Mouse (Mus musculus) heart, embryonic 16.5 days (tissue): ENCODE data around the gene Mdfic. TPM values are rescaled to one million over a fixed set of nuclear protein-coding genes. Genes with fewer than 3 reads are reported as not detected.
A peak's percentile ranks its signal among the peaks of the same experiment; 100 is the strongest.
"Not testable (repeated sequence)": the region's sequence is repeated elsewhere in the genome, so short reads cannot be mapped to it uniquely, and the experiment has no call there.

ENCODE experiments used
- ATAC-seq: fragments of 200-750 bp; cut with Nextera tagmentation; replicated peaks from 2 replicates; pipeline ENCODE4 v1.8.0; 2017; ENCODE audit warnings: moderate number of reproducible peaks; ENCODE audit not compliant: insufficient read depth, low FRiP score; ENCODE audit errors: extremely low read depth
- H3K27ac ChIP-seq: fragments of 300-500 bp; sonication (generic); 2 replicates; pipeline ENCODE4 v1.5.1; 2014; ENCODE audit warnings: mild to moderate bottlenecking, low read length, control low read depth, moderate library complexity
- H3K27me3 ChIP-seq: fragments of 300-500 bp; sonication (generic); 2 replicates; pipeline ENCODE4 v1.6.1; 2014; ENCODE audit warnings: low read length, mixed read lengths; ENCODE audit not compliant: control insufficient read depth, insufficient read depth
- H3K36me3 ChIP-seq: fragments of 300-500 bp; sonication (generic); 2 replicates; pipeline ENCODE4 v1.6.1; 2014; ENCODE audit not compliant: control insufficient read depth, insufficient read depth
- H3K4me1 ChIP-seq: fragments of 300-500 bp; sonication (generic); 2 replicates; pipeline ENCODE4 v1.6.1; 2014; ENCODE audit warnings: low read length, mixed read lengths; ENCODE audit not compliant: control insufficient read depth, insufficient read depth
- H3K4me2 ChIP-seq: fragments of 300-500 bp; sonication (generic); 2 replicates; pipeline ENCODE4 v1.6.1; 2014; ENCODE audit warnings: low read depth, mild to moderate bottlenecking, control low read depth, low read length
- H3K4me3 ChIP-seq: fragments of 300-500 bp; sonication (generic); 2 replicates; pipeline ENCODE4 v1.5.1; 2014; ENCODE audit warnings: mild to moderate bottlenecking, control low read depth, low read length
- H3K9ac ChIP-seq: fragments of 300-500 bp; sonication (generic); 2 replicates; pipeline ENCODE4 v1.6.1; 2014; ENCODE audit warnings: low read length, control low read depth
- H3K9me3 ChIP-seq: fragments of 300-500 bp; sonication (generic); replicated peaks from 2 replicates; pipeline ENCODE4 v1.6.1; 2016; ENCODE audit warnings: low read length; ENCODE audit not compliant: control insufficient read depth
- WGBS: fragments of 180-500 bp; shearing (Covaris S2); extraction: QIAGEN DNeasy Blood & Tissue Kit; methylation state at CpG from one replicate; pipeline ENCODE4 v1.1.7; 2014; 5-methylcytosine and 5-hydroxymethylcytosine counted together
- polyA plus RNA-seq: library from polyadenylated mRNA; unstranded; fragments of >200 nt; fragmentation: Nextera tagmentation; extraction: Ambion mirVana; gene quantifications from 2 replicates; pipeline ENCODE4 v1.2.1, GENCODE M21; 2015

Mdfic gene
- 3.9 and 4.0 TPM in 2 replicates for polyA plus RNA-seq

- no peaks in the 10 kb centered on the region for H3K36me3 ChIP-seq
- WGBS = 0% methylated on average over 16 of the region's 16 CpGs
- peak within 1 kb of the TSS; percentile 74 for H3K4me2 ChIP-seq
- H3K9me3 ChIP-seq = no peaks in the 10 kb centered on the region
- no peaks in the 10 kb centered on the region for H3K27me3 ChIP-seq
- H3K4me3 ChIP-seq = peak within 1 kb of the TSS; percentile 68
- peak within 1 kb of the TSS; percentile 85 for H3K9ac ChIP-seq
- peak; percentile 52 for ATAC-seq
- H3K27ac ChIP-seq = peak within 1 kb of the TSS; percentile 83
- peaks cover 14% of the 10 kb centered on the region for H3K4me1 ChIP-seq
Measured at GRCm38 (mm10) chr6:15720461-15720817, at the start of gene Mdfic. Gene Mdfic, plus strand, starts transcription at chr6:15720661.

GRCm38 (mm10) chr6:15671364-15671763 is 49.1 kb upstream of the Mdfic start:
- H3K27me3 ChIP-seq = no peaks in the 10 kb centered on the region
- no peaks in the 10 kb centered on the region for H3K4me1 ChIP-seq
- no peak overlapping the region for H3K4me2 ChIP-seq
- no peak overlapping the region for H3K4me3 ChIP-seq
- H3K9ac ChIP-seq = no peak overlapping the region
- ATAC-seq = no peak
- no peaks in the 10 kb centered on the region for H3K36me3 ChIP-seq
- no peak overlapping the region for H3K27ac ChIP-seq
- H3K9me3 ChIP-seq = no peaks in the 10 kb centered on the region

GRCm38 (mm10) chr6:15710080-15710479 is 10.4 kb upstream of the Mdfic start:
- no peaks in the 10 kb centered on the region for H3K9me3 ChIP-seq
- ATAC-seq = no peak
- 82% methylated on average over 4 of the region's 4 CpGs for WGBS

GRCm38 (mm10) chr6:15710706-15711105 is 9.8 kb upstream of the Mdfic start:
- Histone ChIP-seq H3K9ac (no peak overlapping the region), H3K36me3 (no peaks in the 10 kb centered on the region), H3K4me3 (no peak overlapping the region), H3K9me3 (no peaks in the 10 kb centered on the region), H3K27me3 (no peaks in the 10 kb centered on the region), H3K4me1 (no peaks in the 10 kb centered on the region), H3K4me2 (no peak overlapping the region), H3K27ac (no peak overlapping the region)
- 83% methylated on average over 7 of the region's 7 CpGs for WGBS
- no peak for ATAC-seq

More at GRCm38 (mm10) chr6:15710080-15710479, 10.4 kb upstream of the Mdfic start:
- Histone ChIP-seq H3K36me3 (no peaks in the 10 kb centered on the region), H3K4me3 (no peak overlapping the region), H3K4me1 (no peaks in the 10 kb centered on the region), H3K9ac (no peak overlapping the region), H3K27ac (no peak overlapping the region), H3K27me3 (no peaks in the 10 kb centered on the region), H3K4me2 (no peak overlapping the region)

- WGBS = 66% methylated on average over 2 of the region's 2 CpGs
- Histone ChIP-seq H3K4me2 (no peak overlapping the region), H3K36me3 (no peaks in the 10 kb centered on the region), H3K4me3 (no peak overlapping the region), H3K9me3 (no peaks in the 10 kb centered on the region), H3K9ac (no peak overlapping the region), H3K4me1 (no peaks in the 10 kb centered on the region), H3K27me3 (no peaks in the 10 kb centered on the region), H3K27ac (no peak overlapping the region)
- no peak for ATAC-seq
Measured at GRCm38 (mm10) chr6:15712860-15713385, 7.5 kb upstream of the Mdfic start.

GRCm38 (mm10) chr6:15714036-15714435 is 6.4 kb upstream of the Mdfic start:
- H3K27ac ChIP-seq, ATAC-seq, H3K36me3 ChIP-seq, H3K9ac ChIP-seq, H3K4me3 ChIP-seq, H3K4me1 ChIP-seq, H3K9me3 ChIP-seq, H3K27me3 ChIP-seq, H3K4me2 ChIP-seq: not testable (repeated sequence)
- WGBS = 83% methylated on average over 1 of the region's 1 CpGs

- Histone ChIP-seq H3K27me3 (no peaks in the 10 kb centered on the region), H3K9me3 (no peaks in the 10 kb centered on the region), H3K9ac (no peak overlapping the region), H3K4me1 (no peaks in the 10 kb centered on the region), H3K4me2 (no peak overlapping the region), H3K36me3 (no peaks in the 10 kb centered on the region), H3K27ac (no peak overlapping the region), H3K4me3 (no peak overlapping the region)
- WGBS = 74% methylated on average over 2 of the region's 2 CpGs
- no peak for ATAC-seq
Measured at GRCm38 (mm10) chr6:15714996-15715844, 5.2 kb upstream of the Mdfic start.

- Histone ChIP-seq H3K9ac (no peak overlapping the region), H3K4me3 (no peak overlapping the region), H3K4me2 (no peak overlapping the region), H3K4me1 (peaks cover 14% of the 10 kb centered on the region), H3K9me3 (no peaks in the 10 kb centered on the region), H3K36me3 (no peaks in the 10 kb centered on the region), H3K27ac (no peak overlapping the region), H3K27me3 (no peaks in the 10 kb centered on the region)
- WGBS = 82% methylated on average over 6 of the region's 6 CpGs
- ATAC-seq = no peak
Measured at GRCm38 (mm10) chr6:15719919-15720318, 542 bp upstream of the Mdfic start.
